Mouse (Mus musculus) embryonic fibroblast, embryonic 13.5 days (primary cell): ENCODE data around the gene Wbp11.
"Not testable (repeated sequence)": the region's sequence is repeated elsewhere in the genome, so short reads cannot be mapped to it uniquely, and the experiment has no call there.

ENCODE experiments used
- CTCF ChIP-seq: IDR thresholded peaks from 2 replicates; pipeline ENCODE4 v1.5.1; 2011; ENCODE audit warnings: mild to moderate bottlenecking, control low read depth, low read length, moderate library complexity, borderline replicate concordance; ENCODE audit not compliant: insufficient read depth
- POLR2A ChIP-seq: IDR thresholded peaks from 2 replicates; pipeline ENCODE4 v1.6.1; 2011; ENCODE audit warnings: low read depth, mild to moderate bottlenecking, control low read depth, low read length, moderate library complexity

DNA sequence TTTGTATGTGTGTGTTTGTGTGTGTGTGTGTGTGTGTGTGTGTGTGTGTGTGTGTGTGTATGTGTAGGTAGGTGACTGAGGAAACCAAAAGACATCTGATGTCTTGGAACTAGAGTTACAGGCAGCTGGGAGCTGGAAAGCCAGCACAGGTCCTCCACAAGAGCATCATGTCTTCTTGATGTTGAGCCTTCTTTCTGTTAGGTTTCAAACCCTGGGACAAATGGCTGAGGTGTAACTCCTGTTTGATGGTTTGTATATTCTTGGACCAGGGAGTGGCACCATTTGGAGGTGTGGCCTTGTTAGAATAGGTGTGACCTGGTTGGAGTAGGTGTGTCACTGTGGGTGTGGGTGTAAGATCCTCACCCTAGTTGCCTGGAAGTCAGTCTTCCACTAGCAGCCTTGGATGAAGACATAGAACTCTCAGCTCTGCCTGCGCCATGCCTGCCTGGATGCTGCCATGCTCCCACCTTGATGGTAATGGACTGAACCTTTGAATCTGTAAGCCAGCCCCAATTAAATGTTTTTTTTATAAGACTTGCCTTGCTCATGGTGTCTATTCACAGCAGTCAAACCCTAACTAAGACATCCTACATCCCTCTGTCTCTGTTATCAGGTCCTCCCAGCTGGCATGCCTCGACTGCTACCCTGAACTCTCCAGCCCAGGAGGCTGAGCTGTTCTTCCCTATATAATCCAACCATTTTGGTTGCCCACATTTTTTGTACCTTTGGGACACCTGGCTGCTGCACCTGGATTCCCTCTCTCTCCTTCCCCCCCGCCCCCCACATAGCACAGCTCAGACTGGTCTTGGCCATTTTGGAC is 29.9 kb downstream of the Wbp11 start:
- not testable (repeated sequence) for TF ChIP-seq POLR2A, CTCF
